Mouse (Mus musculus) c-Kit-positive CD71-negative TER-119-negative erythroid progenitor cells, embryonic 14.5 days (primary cell): ENCODE results near the gene Nf2.

Experiments used
- DNase-seq: peaks from one replicate; pipeline ENCODE4 v3.0.0-alpha.2; 2013; ENCODE audit warnings: low read depth

Nf2 gene

GRCm38 (mm10) chr11:4746733-4747132, 102.6 kb downstream of the Nf2 start, which contains the start of gene Cabp7:
Cabp7 (minus strand) TSS chr11:4746778.
- DNase-seq, result no peak

- no peak for DNase-seq
Observed at GRCm38 (mm10) chr11:4745969-4746368, 103.4 kb downstream of the Nf2 start.

DNA sequence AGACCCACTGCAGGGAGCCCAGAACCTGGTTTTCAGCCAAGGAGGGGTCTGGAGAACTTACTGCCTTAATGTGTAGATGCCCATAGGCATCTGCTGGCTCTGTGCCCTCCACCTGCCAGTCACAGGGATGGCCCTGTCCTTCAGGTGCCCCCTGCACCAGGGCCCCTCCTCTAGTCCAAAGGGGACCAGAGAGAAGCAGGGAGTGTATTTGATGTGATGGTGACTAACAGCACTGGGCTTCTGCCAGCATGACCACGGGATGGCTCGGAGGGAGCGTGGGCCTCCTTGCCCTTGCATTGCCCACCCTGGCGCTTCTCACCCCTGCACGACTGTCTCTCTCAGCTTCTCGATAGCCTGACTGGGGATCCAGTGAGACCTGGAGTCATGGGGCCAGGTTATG, 104.6 kb downstream of the Nf2 start:
- no peak for DNase-seq

DNA sequence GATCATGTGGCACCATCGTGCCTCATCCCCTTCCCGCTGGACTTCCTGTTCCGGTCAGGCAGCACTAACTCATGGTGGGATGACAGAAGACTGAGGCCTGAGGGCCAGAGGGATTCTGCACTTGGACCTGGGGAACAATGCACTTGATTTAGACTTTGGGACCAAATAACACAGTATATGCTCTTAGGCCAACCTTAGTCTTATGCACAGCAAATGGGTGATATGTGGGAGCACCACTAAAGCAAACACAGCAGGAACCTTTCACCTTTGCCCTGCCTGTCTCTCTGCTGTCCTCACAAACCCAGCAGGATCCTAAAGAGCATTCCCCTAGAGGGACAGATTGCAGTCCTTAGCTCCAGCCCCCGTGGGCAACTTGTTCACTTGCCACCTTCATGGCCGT, 108.6 kb downstream of the Nf2 start:
- no peak for DNase-seq

- DNase-seq, result no peak
Observed at GRCm38 (mm10) chr11:4738719-4739118, 110.6 kb downstream of the Nf2 start.

DNA sequence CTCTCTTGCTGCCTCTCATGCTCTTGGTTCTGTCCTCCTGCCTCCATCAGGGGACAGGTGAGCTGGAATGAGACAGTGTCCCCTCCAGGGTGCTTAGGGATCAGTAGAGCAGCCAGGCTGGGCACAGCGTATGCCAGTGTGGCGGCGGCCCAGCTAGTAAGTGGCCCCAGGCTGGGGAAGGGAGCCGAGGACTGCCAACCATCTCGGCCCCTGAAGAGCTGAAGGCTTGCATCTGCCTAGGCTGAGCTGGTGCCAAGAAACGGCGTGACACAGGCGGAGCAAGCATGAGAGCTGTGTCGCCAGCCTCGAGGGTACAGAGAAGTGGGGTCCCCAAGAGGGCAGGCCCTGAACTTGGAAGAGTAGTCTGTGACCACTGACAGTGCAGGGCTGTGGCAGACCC, 111.7 kb downstream of the Nf2 start:
- DNase-seq, result no peak

DNA sequence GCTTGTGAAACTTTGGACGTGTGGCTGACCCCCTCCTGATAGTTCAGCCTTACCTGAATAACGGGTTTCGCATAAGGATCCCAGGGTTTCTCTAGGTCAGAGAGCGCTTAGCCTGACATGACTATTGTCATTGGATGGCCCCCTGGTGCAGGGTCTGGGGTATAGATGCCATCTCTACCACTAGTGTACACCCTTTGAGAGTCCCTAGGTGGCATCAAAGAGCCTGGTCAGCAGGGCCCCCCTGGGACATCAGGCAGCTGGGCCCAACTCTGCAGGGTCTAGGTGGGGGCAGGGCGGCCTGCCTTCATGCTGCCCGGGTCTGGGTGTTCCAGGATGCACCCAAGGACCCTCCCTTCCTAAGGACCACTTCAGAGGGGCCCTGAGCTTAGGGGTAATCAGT, 113.0 kb downstream of the Nf2 start:
- no peak for DNase-seq

DNA sequence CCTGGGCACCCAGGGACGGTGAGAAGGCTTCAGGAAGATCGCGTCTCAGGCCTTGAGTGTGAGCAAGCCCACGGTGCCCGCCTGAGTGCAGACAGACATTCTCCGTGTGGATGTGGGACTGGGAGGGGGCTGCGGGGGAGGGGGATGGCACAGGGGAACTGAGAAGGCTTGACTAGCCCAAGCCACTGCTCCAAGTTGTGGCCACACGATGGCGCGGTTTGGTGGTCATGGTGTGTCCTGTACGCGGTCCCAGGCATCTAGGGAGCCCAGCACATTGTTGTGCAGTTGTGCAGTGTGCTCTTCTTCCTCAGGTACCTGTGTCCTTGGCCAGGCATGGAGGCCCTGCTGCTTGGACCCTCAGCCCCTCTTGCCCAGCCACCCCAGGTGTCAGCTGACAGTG, 115.2 kb downstream of the Nf2 start:
- DNase-seq, result no peak

DNA sequence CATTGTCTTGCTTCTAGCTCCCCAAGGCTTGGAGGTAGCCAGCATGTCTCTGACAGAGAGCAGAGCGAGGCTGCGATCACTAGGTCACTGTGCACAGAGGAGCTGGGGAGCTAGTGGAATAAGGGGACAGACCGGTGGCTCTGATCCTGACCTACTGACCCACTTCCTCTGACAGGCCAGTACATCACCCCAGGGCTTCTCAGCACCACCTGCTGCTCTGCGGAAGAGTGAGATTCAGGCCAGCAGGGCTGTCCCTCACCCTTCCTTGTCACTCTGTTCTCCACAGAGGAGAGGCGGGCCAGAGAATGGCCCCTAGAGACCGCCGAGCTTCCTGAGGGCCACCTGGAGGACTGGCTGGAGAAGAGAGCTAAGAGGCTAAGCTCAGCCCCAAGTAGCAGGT, 117.6 kb downstream of the Nf2 start:
- DNase-seq, result no peak

DNA sequence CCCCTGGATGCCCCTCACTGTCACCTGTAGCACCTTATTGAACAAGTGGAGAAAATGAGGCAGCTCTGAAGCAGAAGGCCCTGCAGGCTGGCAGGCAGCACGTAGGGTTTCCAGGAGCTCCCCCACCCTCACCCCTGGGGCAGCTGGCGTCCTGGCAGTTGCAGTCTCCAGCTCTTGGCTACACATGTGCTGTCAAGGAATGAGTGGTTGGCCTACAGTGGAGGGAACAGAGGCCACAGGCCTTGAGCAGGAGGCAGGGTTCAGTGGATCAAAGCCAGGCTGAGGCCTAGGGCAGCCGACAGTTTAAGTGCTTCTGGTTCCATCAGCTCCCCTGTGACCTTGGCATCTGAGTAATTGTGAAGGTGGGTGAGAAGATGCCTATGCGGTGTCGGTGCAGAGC, 118.4 kb downstream of the Nf2 start:
- DNase-seq, result no peak

DNA sequence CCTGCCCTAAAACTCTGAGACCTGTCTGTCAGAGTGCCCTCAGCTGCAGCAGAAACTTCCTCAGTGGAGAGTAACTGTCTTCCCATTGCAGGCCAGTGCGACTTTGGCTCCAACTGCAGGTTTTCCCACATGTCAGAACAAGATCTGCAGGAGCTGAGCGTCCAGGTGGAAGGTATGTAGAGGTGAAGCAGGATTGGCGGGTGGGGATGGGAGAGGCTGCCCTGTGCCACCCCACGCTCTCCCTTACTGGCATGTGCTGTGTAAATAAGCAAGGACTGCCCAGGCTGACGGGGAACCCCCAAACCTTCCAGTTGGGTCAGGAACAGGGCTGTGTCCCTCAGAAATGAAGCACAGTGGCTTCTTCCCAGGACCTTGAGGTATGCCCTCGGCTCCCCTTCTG, 119.2 kb downstream of the Nf2 start:
- no peak for DNase-seq

DNA sequence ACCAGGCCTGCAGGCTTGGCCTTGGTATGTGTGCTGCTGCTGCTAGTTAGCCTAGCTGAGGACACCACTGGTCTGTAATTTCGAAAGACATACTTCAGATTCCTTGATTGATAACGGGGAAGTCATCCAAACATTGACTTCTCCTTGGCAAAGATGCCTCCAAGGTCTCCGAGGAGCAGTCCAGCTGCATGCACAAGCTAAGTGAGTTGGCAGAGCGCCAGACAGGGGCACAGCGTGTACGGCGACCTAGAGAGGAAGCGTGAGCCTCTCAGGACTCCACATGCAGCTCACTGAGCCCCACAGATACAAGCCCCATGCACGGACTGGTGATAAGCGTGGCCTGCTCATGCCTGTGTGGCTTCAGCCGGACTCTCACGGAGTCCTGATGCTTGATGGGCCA, 119.7 kb downstream of the Nf2 start:
- DNase-seq, result peak; percentile 22

GRCm38 (mm10) chr11:4721728-4722127, 127.6 kb downstream of the Nf2 start:
- DNase-seq, result no peak

- no peak for DNase-seq
Observed at GRCm38 (mm10) chr11:4720900-4721580, 128.3 kb downstream of the Nf2 start.

GRCm38 (mm10) chr11:4720393-4720792, 128.9 kb downstream of the Nf2 start:
- no peak for DNase-seq

DNA sequence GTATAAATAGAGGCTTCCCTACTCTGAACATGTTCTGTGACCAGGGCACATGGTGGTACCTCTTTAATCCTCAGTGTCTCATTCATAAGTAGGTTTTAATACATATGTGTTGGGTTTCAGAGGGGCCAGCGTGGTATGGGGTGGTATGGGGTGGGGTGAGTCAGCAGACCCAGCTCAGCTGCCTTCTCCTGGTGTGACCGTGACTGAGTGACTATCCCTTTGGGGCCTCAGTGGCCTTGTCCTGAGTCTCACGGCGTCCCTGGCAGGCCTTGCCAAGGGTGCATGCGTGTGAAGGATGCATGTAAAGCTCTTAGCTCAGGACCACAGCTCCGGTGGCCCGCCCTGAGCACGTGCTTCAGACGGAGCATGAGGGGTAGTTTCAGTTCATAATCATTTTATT, 129.4 kb downstream of the Nf2 start:
- no peak for DNase-seq

DNA sequence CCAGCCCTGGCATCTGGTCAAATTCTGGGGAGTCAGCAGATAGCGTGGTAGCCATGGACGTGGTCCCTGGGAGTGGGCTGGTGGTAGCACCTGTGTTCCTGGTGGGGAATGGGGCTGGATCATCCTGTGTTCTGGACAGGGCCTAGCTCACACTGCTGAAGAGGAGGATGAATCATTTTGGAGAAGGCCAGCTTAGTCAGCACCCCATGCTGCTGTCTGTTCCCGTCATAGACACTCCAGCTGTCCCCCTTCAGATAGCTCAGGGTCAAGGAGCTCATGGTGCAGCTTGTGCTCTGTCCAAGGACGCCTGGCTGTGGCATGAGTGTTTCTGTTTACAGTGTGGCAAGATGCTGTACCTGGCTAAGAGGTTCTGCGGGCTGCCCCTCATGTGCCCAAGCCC, 130.8 kb downstream of the Nf2 start:
- no peak for DNase-seq

- no peak for DNase-seq
Observed at GRCm38 (mm10) chr11:4716530-4717236, 132.7 kb downstream of the Nf2 start.
